Mouse (Mus musculus) left cerebral cortex, postnatal 36 days (tissue): ENCODE measurements around the gene Gm21958. TPM values are rescaled to one million over a fixed set of nuclear protein-coding genes. Genes with fewer than 3 reads are reported as not detected.

Source experiments
- DNase-seq, 2 experiments: peaks; one replicate each; pipeline ENCODE4 v3.0.0; 2021 to 2022; ENCODE audit warnings: low spot score in 2 of 2, mixed read lengths in 1 of 2
- intact Hi-C: fragments of 180-260 bp; cut with DNase I; formaldehyde crosslinking; loops from one replicate; pipeline ENCODE4 v1.15.1; 2025
- total RNA-seq, 2 experiments: library from RNA; stranded (reverse); gene quantifications; 2 replicates each; pipeline ENCODE4 v1.2.3; 2021

Gm21958 gene
- total RNA-seq, 2 experiments from 2014 or later: not detected

- no peak for DNase-seq
- intact Hi-C loops: no loop called here
Observed at GRCm38 (mm10) chr3:54669559-54669958, 44.6 kb downstream of the Gm21958 start.

- intact Hi-C loops: no loop called here
- DNase-seq: no peak
Observed at GRCm38 (mm10) chr3:54668722-54669121, 45.4 kb downstream of the Gm21958 start.

- intact Hi-C loops: no loop called here
- no peak for DNase-seq
Observed at GRCm38 (mm10) chr3:54668141-54668540, 46.0 kb downstream of the Gm21958 start.

Other genes with a start within 250 kb of the Gm21958 start
- 10 to 100 TPM; 30.3 to 52.3 TPM for gene Supt20, start 21.5 kb downstream of the Gm21958 start, total RNA-seq
- gene Exosc8, start 21.0 kb upstream of the Gm21958 start, total RNA-seq: 10 to 100 TPM; 24.2 to 26.8 TPM
- gene Alg5, start 21.2 kb upstream of the Gm21958 start, total RNA-seq: 10 to 100 TPM; 17.0 to 19.3 TPM
- gene Smad9, start 41.2 kb upstream of the Gm21958 start, total RNA-seq: 1 to 10 TPM; 7.3 to 8.1 TPM
- gene Rfxap, start 93.4 kb upstream of the Gm21958 start, total RNA-seq: 10 to 100 TPM; 47.1 to 50.2 TPM
- gene Sertm1, start 201.5 kb upstream of the Gm21958 start, total RNA-seq: 10 to 100 TPM; 29.6 to 32.5 TPM